Mouse (Mus musculus): Measurements from ENCODE around the gene Dab2. TPM values are rescaled to one million over a fixed set of nuclear protein-coding genes. Genes with fewer than 3 reads are reported as not detected.

Gene Dab2
- polyA plus RNA-seq, 1 experiment from 2014 or later = 19.4 TPM

DNA sequence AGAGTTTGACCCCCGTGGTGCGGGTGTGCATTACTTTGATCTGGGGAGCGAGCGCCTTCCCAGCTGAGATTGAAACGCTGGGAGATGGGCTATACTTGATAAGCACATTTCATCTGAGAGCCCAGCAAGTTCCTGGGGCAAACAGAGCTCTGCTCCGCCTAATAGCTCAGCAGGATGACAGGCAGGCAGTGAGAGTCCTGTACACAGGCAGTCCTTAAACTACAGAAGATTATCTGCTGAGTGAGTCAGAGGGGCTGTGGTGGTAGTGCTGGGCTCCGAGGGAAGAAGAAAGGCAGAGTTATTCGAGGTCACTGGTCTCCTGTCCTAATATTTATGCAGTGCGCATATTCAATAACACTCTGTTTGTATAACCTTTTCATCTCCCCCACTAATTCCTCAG, 149.3 kb downstream of the Dab2 start:
- Histone ChIP-seq H3K36me3 (ENCODE audit: control insufficient read depth, insufficient read depth, low read length) (no peaks in the 10 kb centered on the region), H3K4me2 (ENCODE audit: low read length) (peak overlapping the region; percentile 15; the same call in 1 of the 2 replicates), H3K27ac (ENCODE audit: low read length) (no peak overlapping the region), H3K4me3 (ENCODE audit: low read depth, low read length) (no peak overlapping the region), H3K27me3 (ENCODE audit: control insufficient read depth, insufficient read depth, low read depth, low read length) (no peaks in the 10 kb centered on the region), H3K4me1 (ENCODE audit: control insufficient read depth, insufficient read depth, low read length) (peaks cover 3% of the 10 kb centered on the region; the same call in 1 of the 2 replicates), H3K9ac (ENCODE audit: low read depth, low read length) (no peak overlapping the region), H3K9me3 (replicated peaks; ENCODE audit: control insufficient read depth, low read length, poor library complexity, severe bottlenecking) (no peaks in the 10 kb centered on the region)
- WGBS = 22% methylated on average over 9 of the region's 9 CpGs
- peak; percentile 90 for ATAC-seq

DNA sequence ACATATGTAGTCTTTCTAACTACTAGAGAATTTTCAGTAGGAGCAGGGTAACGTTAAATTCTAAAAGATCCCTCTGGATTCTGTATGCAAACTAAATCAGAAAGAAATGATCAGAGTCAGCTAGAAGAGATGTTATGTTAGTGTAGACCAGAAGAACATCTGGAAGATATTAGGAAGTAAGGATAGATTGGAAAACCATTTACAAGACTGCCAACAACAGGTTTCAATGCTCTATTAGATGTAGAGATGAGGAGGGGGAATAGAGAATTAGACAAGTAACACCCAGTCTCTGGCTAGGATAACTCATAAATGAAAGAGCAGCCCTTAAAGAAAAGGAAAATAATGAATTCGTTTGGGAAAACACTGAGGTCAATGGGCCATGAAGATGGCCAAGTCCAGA, 154.9 kb downstream of the Dab2 start:
- Histone ChIP-seq H3K9ac (ENCODE audit: low read depth, low read length) (no peak overlapping the region), H3K4me3 (ENCODE audit: low read depth, low read length) (no peak overlapping the region), H3K9me3 (replicated peaks; ENCODE audit: control insufficient read depth, low read length, poor library complexity, severe bottlenecking) (no peaks in the 10 kb centered on the region), H3K4me2 (ENCODE audit: low read length) (no peak overlapping the region), H3K4me1 (ENCODE audit: control insufficient read depth, insufficient read depth, low read length) (no peaks in the 10 kb centered on the region), H3K27me3 (ENCODE audit: control insufficient read depth, insufficient read depth, low read depth, low read length) (no peaks in the 10 kb centered on the region), H3K27ac (ENCODE audit: low read length) (no peak overlapping the region), H3K36me3 (ENCODE audit: control insufficient read depth, insufficient read depth, low read length) (no peaks in the 10 kb centered on the region)
- ATAC-seq = no peak
- 84% methylated on average over 2 of the region's 2 CpGs for WGBS

DNA sequence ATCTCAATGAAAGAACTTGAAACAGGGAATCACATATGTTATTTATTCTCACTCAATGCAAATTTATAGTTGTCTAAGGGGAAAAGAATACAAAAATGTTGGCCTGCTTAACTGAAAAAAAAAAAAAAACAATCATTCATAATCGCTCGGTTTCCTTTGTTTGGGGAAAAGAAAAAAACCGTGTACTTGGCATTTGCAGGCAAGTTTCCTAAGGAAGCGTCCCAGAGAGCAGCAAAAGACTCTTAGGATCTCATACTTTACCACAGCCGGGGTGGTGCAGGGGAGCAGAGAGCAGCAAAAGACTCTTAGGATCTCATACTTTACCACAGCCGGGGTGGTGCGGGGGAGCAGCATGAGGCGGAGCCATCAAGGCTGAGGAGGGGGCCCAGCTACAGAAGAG, 161.8 kb downstream of the Dab2 start:
- Histone ChIP-seq H3K36me3 (ENCODE audit: control insufficient read depth, insufficient read depth, low read length) (no peaks in the 10 kb centered on the region), H3K9ac (ENCODE audit: low read depth, low read length) (no peak overlapping the region), H3K4me3 (ENCODE audit: low read depth, low read length) (no peak overlapping the region), H3K27ac (ENCODE audit: low read length) (no peak overlapping the region), H3K4me2 (ENCODE audit: low read length) (no peak overlapping the region), H3K9me3 (replicated peaks; ENCODE audit: control insufficient read depth, low read length, poor library complexity, severe bottlenecking) (no peaks in the 10 kb centered on the region), H3K27me3 (ENCODE audit: control insufficient read depth, insufficient read depth, low read depth, low read length) (no peaks in the 10 kb centered on the region), H3K4me1 (ENCODE audit: control insufficient read depth, insufficient read depth, low read length) (no peaks in the 10 kb centered on the region)
- no peak for ATAC-seq
- 53% methylated on average over 8 of the region's 8 CpGs for WGBS

DNA sequence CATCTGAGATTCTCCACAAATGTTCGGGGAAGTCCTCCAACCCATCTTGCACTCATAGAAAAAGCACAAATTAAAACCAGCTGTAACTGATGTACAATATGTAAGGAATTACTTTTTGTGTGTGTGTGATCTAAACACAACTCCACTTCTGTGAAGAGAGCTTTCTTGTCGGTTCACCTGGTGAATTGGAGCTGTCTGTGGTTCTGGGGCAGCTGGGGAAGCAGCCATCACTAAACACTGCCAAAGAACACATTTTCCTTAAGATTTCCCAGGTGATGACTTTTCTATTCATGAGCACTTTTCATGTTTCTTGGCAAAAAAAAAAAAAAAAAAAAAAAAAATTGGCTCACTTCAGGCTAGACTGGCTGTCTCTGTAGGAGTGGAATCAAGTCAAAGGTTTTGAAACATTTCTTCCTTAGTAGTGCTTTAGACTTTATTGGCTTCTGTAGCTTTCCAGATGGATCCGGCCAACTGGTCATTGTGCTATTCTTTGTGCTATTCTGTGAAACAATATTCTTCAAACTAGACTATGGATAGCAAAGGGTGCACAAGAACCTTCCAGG, 163.9 kb downstream of the Dab2 start:
- Histone ChIP-seq H3K9ac (ENCODE audit: low read depth, low read length) (no peak overlapping the region), H3K36me3 (ENCODE audit: control insufficient read depth, insufficient read depth, low read length) (no peaks in the 10 kb centered on the region), H3K9me3 (replicated peaks; ENCODE audit: control insufficient read depth, low read length, poor library complexity, severe bottlenecking) (no peaks in the 10 kb centered on the region), H3K4me2 (ENCODE audit: low read length) (no peak overlapping the region), H3K27me3 (ENCODE audit: control insufficient read depth, insufficient read depth, low read depth, low read length) (no peaks in the 10 kb centered on the region), H3K4me3 (ENCODE audit: low read depth, low read length) (no peak overlapping the region), H3K27ac (ENCODE audit: low read length) (no peak overlapping the region), H3K4me1 (ENCODE audit: control insufficient read depth, insufficient read depth, low read length) (no peaks in the 10 kb centered on the region)
- no peak for ATAC-seq
- WGBS = 85% methylated on average over 3 of the region's 3 CpGs

DNA sequence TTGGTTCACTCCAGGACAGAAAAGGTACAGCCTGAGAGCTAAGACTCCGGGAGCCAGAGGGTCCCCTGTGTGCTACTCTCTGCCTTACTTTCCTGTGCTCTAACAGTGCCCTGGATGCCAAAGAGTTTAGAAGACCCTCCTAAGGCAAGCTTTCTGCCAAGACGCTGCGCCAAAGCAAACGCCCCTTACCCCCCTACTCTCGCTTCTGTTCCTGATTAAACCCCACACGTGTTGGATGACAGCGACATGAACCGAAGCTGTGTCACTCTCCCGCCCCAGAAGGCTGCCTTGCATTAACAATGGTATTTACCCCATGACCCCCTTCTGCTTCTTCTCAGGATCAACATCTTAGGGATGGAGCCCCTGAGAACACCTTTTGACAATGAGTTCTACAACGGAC, 167.4 kb downstream of the Dab2 start:
- Histone ChIP-seq H3K27me3 (ENCODE audit: control insufficient read depth, insufficient read depth, low read depth, low read length) (no peaks in the 10 kb centered on the region), H3K9me3 (replicated peaks; ENCODE audit: control insufficient read depth, low read length, poor library complexity, severe bottlenecking) (no peaks in the 10 kb centered on the region), H3K4me2 (ENCODE audit: low read length) (no peak overlapping the region), H3K4me3 (ENCODE audit: low read depth, low read length) (no peak overlapping the region), H3K36me3 (ENCODE audit: control insufficient read depth, insufficient read depth, low read length) (no peaks in the 10 kb centered on the region), H3K27ac (ENCODE audit: low read length) (no peak overlapping the region), H3K9ac (ENCODE audit: low read depth, low read length) (no peak overlapping the region), H3K4me1 (ENCODE audit: control insufficient read depth, insufficient read depth, low read length) (no peaks in the 10 kb centered on the region)
- no peak for ATAC-seq
- WGBS = 83% methylated on average over 10 of the region's 10 CpGs

DNA sequence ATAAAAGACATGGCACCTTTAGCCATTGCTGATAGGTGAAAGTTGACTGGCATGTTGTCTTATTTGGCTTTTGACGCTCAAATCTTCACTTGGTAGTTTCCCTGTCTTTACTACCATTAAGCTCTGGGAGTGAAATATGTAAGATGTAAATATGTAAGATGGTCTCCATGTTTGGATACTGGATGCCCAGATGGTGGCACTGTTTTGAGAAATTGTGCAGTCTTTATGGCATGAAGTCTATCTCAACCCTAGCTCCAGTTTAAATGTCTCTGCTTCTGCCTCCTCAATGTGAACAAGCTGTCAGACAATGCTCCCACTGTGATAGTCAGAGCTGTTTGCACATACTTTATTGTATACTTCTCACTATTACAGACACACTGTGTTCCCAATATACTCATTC, 169.3 kb downstream of the Dab2 start:
- Histone ChIP-seq H3K27me3 (ENCODE audit: control insufficient read depth, insufficient read depth, low read depth, low read length) (no peaks in the 10 kb centered on the region), H3K9ac (ENCODE audit: low read depth, low read length) (no peak overlapping the region), H3K4me3 (ENCODE audit: low read depth, low read length) (no peak overlapping the region), H3K36me3 (ENCODE audit: control insufficient read depth, insufficient read depth, low read length) (no peaks in the 10 kb centered on the region), H3K27ac (ENCODE audit: low read length) (no peak overlapping the region), H3K4me2 (ENCODE audit: low read length) (no peak overlapping the region), H3K4me1 (ENCODE audit: control insufficient read depth, insufficient read depth, low read length) (no peaks in the 10 kb centered on the region), H3K9me3 (replicated peaks; ENCODE audit: control insufficient read depth, low read length, poor library complexity, severe bottlenecking) (no peaks in the 10 kb centered on the region)
- no peak for ATAC-seq
- 94% methylated on average over 1 of the region's 1 CpGs for WGBS

DNA sequence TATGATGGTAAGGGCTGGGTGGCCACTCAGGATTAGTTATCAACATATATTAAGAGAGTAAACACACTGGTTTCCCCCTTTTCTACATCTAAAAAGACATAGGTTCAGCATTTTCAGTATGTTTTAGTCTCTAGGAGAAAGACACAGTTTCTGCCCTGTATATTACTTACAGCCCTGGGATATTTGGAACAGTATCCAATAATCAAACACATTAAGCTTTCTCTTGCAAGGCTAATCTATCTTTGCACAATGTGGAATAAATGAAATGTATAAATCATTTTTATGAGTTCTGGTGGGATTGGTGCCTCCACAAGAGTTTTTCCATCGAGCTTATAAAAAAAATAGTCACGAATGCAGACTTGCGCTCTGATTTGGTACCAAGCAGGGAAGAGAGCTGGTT, 169.8 kb downstream of the Dab2 start:
- Histone ChIP-seq H3K4me2 (ENCODE audit: low read length) (no peak overlapping the region), H3K27ac (ENCODE audit: low read length) (no peak overlapping the region), H3K4me1 (ENCODE audit: control insufficient read depth, insufficient read depth, low read length) (no peaks in the 10 kb centered on the region), H3K36me3 (ENCODE audit: control insufficient read depth, insufficient read depth, low read length) (no peaks in the 10 kb centered on the region), H3K9ac (ENCODE audit: low read depth, low read length) (no peak overlapping the region), H3K9me3 (replicated peaks; ENCODE audit: control insufficient read depth, low read length, poor library complexity, severe bottlenecking) (no peaks in the 10 kb centered on the region), H3K27me3 (ENCODE audit: control insufficient read depth, insufficient read depth, low read depth, low read length) (no peaks in the 10 kb centered on the region), H3K4me3 (ENCODE audit: low read depth, low read length) (no peak overlapping the region)
- WGBS = 96% methylated on average over 3 of the region's 3 CpGs
- ATAC-seq = no peak

DNA sequence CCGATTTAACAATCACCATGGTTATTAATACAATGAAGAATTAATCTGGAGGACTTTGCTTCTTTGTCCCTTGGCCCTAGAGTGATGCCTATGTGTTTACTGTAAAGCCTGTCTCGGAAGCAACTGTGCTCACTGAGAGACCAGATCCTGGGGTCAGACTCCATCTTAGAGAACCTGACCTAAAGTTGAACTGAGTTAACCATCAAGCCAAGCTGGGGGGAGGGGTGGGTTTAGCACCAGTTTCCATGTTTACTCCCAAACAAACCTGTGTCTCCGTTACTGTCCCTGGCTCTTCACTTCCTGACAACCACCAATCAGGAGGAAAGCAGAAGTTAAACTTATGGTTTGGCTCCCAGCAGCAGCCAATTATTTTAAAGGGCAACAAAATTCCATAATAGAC, 184.0 kb downstream of the Dab2 start:
- H3K9ac ChIP-seq (ENCODE audit: low read depth, low read length) = no peak overlapping the region
- H3K4me3 ChIP-seq (ENCODE audit: low read depth, low read length) = no peak overlapping the region
- no peaks in the 10 kb centered on the region for H3K9me3 ChIP-seq (replicated peaks; ENCODE audit: control insufficient read depth, low read length, poor library complexity, severe bottlenecking)
- 78% methylated on average over 3 of the region's 3 CpGs for WGBS
- no peaks in the 10 kb centered on the region for H3K4me1 ChIP-seq (ENCODE audit: control insufficient read depth, insufficient read depth, low read length)
- H3K36me3 ChIP-seq (ENCODE audit: control insufficient read depth, insufficient read depth, low read length) = no peaks in the 10 kb centered on the region
- no peaks in the 10 kb centered on the region for H3K27me3 ChIP-seq (ENCODE audit: control insufficient read depth, insufficient read depth, low read depth, low read length)
- H3K4me2 ChIP-seq (ENCODE audit: low read length) = no peak overlapping the region
- H3K27ac ChIP-seq (ENCODE audit: low read length) = no peak overlapping the region
- no peak for ATAC-seq
